Mouse (Mus musculus) small intestine, adult 2 months (tissue): ENCODE results near the gene Izumo1r.

Experiments used
- CTCF ChIP-seq: fragments of 200-500 bp; IDR thresholded peaks from 2 replicates; pipeline ENCODE4 v1.5.1; 2012; ENCODE audit warnings: low read depth, mild to moderate bottlenecking, control low read depth, inconsistent platforms, low read length, moderate library complexity, mixed read lengths; ENCODE audit not compliant: insufficient replicate concordance, insufficient read length; ENCODE audit errors: extremely low read depth
- POLR2A ChIP-seq: fragments of 200-500 bp; IDR thresholded peaks from 2 replicates; pipeline ENCODE4 v1.6.1; 2012; ENCODE audit warnings: low read depth, mild to moderate bottlenecking, control low read depth, inconsistent platforms, low read length, moderate library complexity

DNA sequence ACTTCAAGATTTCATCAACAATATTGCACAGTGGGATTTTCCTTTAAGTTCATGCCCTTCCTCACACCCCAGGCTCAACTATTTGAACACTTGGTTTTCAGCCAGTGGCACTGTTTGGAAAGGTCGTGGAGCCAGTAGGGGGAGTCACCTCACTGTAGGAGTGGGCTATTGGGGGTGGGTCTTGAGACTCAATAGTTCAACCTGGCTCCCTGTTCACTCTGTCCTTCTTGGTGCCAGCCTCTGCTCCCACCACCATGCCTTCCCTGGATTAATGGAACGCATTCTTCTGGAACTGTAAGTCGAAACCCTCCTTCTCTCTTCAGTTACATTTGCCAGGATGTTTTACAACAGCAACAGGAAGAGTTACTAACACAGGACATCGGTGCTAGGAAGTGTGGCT is 42.9 kb upstream of the Izumo1r start:
- TF ChIP-seq CTCF = no peak
- TF ChIP-seq POLR2A = no peak
